Mouse (Mus musculus) granulocyte monocyte progenitor cell, adult 5-6 weeks (primary cell): ENCODE results near the gene Fbxl18. TPM values are rescaled to one million over a fixed set of nuclear protein-coding genes. Genes with fewer than 3 reads are reported as not detected.
"Not testable (repeated sequence)": the region's sequence is repeated elsewhere in the genome, so short reads cannot be mapped to it uniquely, and the experiment has no call there.

Source experiments
- ATAC-seq: replicated peaks from 2 replicates; pipeline ENCODE4 v1.8.0; 2016; ENCODE audit warnings: mild to moderate bottlenecking, moderate TSS enrichment, inconsistent platforms; ENCODE audit not compliant: poor library complexity, severe bottlenecking
- total RNA-seq, 2 experiments: library from RNA; stranded (forward) in 1 of 2; stranded (reverse) in 1 of 2; fragments of 200-712, 200-1000 nt in 1 of 2; fragments of >200 nt in 1 of 2; fragmentation: Nextera tagmentation in 1 of 2; gene quantifications; 2 replicates each; pipeline ENCODE4 v1.2.3; 2014 to 2017

Fbxl18 gene
- total RNA-seq, 2 experiments from 2014 or later: 2.4 to 4.1 TPM

- ATAC-seq: peak; percentile 70
Observed at GRCm38 (mm10) chr5:142877337-142878280, 17.6 kb downstream of the Fbxl18 start.

GRCm38 (mm10) chr5:142876896-142877295, 18.3 kb downstream of the Fbxl18 start:
- ATAC-seq: no peak

DNA sequence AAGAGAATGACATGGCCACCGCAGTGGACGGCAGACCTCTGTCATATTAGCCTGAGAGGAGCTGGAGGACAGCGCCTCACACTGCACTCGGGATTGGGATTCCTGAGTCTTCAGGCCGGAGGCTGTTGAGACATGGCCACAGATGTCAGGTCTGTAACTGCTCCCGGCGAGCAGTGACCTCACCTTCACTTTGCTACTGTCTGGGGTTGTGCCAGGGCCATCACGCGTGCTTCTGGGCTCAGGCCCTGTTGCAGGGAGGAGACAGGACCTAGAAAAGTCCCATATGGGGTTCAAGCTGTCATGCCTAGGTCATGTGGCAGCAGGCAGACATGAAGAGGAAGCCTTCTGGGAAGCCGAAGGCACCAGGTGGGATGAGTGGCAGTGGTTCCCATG, 19.7 kb downstream of the Fbxl18 start:
- ATAC-seq: no peak

DNA sequence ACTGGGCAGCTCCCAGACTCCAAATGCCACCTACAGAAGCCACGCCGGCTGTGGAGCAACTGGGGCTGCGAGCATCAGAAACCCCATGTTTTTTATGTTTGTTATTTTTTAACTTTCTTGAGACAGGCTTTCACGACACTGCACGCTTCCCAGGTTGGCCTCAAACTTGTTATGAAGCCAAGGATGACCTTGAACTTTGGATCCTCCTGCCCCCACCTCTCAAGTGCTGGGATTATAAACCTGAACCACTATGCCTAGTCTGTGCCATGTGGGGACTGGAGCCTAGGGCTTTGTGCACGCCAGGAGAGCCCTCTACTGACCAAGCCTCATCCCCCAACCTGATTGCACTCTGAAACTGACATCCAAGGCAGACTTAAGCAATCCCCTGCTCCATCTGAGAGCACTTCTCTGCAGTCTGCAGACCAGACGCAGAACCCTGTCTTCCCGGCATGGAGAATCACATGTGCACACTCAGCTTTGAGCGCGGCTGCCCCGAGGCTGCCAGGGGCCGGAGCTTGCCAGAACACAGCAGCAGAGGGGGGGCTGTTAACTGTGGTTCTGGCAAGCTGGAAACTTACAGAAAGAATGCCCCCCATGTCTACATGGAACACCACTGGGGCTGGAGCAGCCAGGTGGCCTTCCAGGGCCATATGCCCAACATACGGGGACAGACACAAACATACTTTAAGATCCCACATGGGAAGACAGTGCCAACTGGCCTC, 20.3 kb downstream of the Fbxl18 start:
- no peak for ATAC-seq

DNA sequence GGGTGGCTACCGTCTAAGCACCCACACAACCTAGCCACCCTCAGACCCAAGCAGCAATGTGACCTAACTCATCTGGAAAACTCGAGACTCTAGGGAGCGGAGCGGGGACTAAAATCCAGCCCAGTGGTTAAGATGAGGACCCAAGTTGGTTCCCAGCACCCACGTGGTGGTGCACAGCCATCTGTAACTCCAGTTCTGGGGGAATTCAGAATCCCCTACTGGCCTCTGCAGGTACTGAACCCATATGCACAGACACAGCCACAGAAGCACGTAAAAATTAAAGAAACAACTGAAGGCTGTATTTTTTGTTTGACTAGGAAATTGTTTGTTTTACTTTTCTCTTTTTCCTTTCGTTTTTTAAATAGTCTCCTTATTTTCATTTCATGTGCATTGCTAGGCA, 21.5 kb downstream of the Fbxl18 start:
- ATAC-seq: no peak

GRCm38 (mm10) chr5:142871765-142872164, 23.5 kb downstream of the Fbxl18 start:
- no peak for ATAC-seq

- no peak for ATAC-seq
Observed at GRCm38 (mm10) chr5:142869463-142869862, 25.8 kb downstream of the Fbxl18 start.

DNA sequence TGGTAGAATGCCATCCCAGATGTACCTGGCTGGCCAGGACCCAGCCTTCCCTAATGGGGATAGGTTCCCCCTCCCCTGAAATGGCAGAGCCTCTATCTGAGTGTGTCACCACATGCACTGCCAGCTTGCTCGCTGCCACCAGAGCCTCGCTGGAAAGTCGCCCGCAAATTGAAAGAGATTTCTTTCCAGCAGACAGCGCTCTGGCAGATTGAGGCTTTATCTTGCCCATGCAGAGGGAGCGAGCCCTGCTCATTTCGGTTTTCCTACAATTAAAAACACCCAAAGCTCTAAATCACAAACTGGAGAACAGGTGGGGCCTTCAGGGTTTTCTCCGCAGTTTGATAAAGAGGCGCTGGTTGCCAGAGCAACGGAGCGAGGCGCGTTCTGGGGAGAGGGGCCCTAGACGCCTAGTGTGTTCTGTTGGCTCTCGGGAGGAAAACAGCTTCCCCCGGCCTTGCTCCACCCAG, 37.4 kb downstream of the Fbxl18 start:
- no peak for ATAC-seq

- ATAC-seq: no peak
Observed at GRCm38 (mm10) chr5:142856408-142856807, 38.8 kb downstream of the Fbxl18 start.

- peak; percentile 69 for ATAC-seq
Observed at GRCm38 (mm10) chr5:142854877-142855276, 40.3 kb downstream of the Fbxl18 start.

GRCm38 (mm10) chr5:142853585-142853984, 41.6 kb downstream of the Fbxl18 start:
- no peak for ATAC-seq

GRCm38 (mm10) chr5:142851681-142852049, 43.6 kb downstream of the Fbxl18 start:
- ATAC-seq: no peak

GRCm38 (mm10) chr5:142850916-142851680, 44.1 kb downstream of the Fbxl18 start:
- no peak for ATAC-seq

DNA sequence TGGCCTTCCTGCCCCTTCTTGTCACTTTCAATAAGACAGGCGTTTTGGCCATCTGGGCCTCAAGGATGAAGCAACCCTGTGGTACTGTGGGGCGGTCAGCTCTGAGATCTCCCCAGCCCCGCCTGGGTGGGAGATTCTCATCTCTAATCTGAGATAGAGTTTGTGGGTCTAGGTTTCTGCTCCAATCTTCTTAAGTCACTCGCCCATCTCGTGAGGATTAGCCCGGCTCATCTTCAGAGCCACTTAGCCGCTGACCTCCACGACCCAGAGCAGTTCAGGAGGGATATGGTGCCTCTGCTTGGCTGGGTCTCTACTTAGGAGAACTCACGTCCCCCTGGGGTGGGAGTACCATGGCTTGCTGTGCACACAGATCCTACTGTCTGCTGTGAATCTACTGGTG, 44.7 kb downstream of the Fbxl18 start:
- ATAC-seq: no peak

DNA sequence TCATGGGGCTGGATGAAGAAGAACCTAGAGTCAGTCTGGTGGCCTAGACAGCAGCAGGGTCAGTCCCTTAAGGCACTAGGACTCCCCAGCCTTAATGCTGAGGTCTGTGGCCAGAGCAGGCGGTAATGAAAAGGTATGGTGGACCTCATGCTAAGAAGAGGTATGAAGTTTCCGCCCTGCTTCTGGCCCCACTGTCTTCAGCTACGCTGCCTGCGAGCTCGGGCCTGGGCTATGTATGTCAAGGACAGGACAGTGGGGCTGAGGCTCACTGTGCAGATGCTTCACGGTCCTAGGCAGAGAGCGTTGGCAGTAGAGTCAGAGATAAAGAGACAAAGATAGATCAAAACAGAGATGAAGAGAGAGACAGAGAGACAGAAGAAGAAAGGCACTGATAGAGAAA, 46.3 kb downstream of the Fbxl18 start:
- no peak for ATAC-seq

DNA sequence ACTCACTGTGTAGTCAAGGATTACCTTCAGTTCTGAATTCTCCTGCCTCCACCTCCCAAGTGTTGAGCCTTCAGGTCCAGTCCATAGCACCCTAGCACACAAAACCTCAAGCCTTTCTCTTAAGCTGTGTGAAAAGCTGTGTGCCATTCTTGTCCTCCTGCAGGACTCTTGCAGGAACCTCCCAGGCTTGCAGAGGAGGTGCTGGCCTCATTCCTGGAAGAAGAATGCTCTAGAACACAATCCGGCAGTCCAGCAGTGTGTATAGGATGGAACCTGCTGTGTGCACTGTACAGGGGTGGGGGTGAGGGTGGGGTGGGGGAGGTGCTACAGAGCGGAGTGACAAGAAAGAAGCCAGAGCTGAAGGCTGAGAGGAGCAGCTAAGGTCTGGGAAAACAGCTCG, 47.1 kb downstream of the Fbxl18 start:
- ATAC-seq: no peak

GRCm38 (mm10) chr5:142844467-142844866, 50.8 kb downstream of the Fbxl18 start:
- ATAC-seq: peak; percentile 59; the same call in 1 of the 2 replicates

GRCm38 (mm10) chr5:142842137-142842642, 53.0 kb downstream of the Fbxl18 start:
- ATAC-seq: peak; percentile 48

DNA sequence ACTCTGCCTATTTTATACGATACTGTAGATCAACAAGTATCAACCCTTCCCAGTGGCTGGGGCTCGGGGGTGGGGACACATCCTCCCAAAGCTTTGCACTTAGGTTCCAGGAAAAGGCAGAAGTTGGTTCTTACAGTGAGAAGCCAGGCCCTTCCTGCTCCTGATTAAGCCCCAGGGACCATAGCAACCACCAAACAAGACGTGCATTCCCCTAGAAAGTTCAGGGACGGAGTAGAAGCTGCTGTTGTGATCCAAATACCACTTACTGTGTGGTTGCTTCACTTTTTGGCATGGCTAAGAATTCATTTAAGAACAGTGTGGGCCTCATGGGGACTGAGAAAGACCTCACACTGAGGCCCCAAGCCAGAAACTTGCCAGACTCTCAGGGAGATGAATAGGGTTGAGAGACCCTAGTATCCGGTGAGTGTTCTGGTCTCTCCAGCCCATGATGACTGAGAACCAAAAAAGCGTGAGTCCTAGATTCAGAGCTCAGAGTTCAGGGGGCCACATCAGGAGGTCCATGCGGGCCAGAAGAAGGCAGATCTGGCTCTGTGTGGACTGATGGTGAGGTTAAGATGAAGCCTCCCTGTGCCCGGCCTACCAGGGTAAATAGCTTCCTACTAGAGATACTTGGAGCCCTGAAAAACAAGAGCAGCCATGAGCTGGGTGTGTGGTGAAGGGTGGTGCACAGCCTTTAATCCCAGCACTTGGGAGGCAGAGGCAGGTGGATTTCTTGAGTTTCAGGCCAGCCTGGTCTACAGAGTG, 53.7 kb downstream of the Fbxl18 start:
- ATAC-seq: no peak

DNA sequence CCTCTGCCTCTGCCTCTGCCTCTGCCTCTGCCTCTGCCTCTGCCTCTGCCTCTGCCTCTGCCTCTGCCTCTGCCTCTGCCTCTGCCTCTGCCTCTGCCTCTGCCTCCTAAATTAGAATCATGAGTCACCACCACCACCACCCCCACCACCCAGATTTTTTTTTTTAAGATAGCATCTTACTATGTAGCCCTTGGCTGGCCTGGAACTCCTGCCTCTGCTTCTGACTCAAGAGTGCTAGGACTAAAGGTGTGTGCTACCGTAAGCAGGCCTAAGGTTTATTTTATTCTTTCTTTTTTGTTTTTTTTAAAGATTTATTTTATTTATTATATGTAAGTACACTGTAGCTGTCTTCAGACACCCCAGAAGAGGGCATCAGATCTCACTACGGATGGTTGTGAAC, 57.8 kb downstream of the Fbxl18 start:
- not testable (repeated sequence) for ATAC-seq
